Mouse (Mus musculus): ENCODE data around the gene Lama1. TPM values are rescaled to one million over a fixed set of nuclear protein-coding genes. Genes with fewer than 3 reads are reported as not detected.
"Not testable (repeated sequence)": the region's sequence is repeated elsewhere in the genome, so short reads cannot be mapped to it uniquely, and the experiment has no call there.

Lama1 gene
- total RNA-seq, 2 experiments from 2014 or later, result not detected

GRCm38 (mm10) chr17:67816916-67817315 lies 119.9 kb downstream of the Lama1 start:
- no peak for ATAC-seq (replicated peaks; ENCODE audit: low FRiP score, poor library complexity, severe bottlenecking)

DNA sequence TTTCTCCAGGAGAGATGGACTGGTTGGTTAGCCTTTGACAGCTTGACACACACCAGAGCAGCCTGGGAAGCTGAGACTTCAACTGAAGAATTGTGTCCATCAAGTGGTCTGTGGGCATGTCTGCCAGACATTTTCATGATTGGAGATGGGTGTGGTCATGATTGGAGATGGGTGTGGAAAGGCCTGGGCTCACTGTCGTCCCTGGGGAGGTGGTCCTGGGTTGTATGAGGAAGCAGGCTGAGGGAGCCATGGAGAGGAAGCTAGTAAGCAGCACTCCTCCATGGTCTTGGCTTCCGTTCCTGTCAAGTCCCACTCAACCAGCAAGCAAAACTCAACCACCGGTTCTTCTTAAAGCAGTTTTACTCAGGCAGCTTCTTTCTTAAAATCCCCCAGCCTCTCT lies 130.4 kb downstream of the Lama1 start:
- ATAC-seq (replicated peaks; ENCODE audit: low FRiP score, poor library complexity, severe bottlenecking), result no peak

DNA sequence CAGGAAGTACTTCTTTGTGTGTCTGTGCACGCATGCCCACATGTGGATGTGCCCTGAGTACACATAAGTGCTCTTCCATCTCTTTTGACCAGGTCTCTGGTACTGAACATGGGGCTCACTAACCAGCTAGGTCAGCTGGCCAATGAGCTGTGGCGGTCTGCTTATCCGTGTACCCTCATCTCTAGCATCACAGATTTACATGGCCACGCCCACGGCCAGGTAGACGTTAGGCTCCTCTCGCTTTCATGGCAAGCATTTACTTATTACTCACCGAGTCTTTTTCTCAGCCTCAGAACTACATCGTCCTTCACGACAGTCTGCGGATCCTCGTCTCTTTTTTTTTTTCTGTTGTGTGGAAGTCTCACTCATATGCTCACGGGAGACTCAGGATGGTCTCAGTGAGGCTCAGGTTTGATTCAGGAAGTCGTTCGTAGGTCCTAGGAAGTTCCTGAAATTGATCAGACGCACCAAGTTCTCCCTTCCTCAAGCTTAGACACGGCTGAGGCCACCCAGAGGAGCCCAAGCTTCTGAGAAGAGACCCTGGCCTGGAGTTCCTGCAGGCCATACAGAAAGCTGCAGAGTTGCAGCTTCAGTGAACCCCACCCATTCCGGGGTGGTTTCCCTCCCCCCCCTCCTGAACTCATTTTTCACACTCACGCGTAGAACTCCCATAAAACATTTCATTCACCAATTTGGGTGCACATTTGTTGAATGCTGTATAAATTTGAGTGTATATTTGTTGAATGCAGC lies 139.3 kb downstream of the Lama1 start:
- no peak for ATAC-seq (replicated peaks; ENCODE audit: low FRiP score, poor library complexity, severe bottlenecking)

DNA sequence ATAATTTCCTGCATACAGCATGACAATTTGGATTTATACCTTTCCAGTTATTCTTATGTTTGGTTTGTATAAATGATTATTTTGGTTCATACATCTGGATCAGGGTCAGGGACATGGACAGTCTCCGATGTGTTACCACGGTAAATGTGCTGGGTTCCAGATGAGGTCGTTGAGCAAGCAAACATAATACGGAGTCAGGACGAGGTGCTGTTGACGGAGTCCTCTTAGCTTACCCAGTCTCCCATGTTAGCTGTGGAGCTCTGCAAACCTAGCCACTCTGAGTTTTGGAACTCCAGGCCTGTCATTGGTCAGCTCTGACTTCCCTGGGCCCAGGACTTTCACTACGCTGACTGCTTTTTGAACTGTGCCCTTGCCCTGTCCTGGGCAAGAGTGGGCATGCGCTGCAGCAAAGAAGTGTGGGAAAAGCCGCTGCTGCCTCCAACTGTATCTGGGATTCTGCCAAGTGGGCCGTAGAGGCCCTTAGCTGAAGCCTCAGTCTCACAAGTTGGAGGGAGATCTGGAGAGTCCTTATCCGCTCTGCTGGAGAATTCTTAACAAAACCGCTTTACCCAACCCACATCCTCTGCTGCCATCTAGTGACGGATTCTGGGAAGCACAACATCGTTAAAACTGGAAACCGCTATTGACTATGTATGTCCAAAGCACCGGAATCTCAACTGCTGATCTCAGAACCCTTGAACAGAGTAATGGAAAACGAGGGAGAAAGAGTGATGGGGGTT lies 140.5 kb downstream of the Lama1 start:
- no peak for ATAC-seq (replicated peaks; ENCODE audit: low FRiP score, poor library complexity, severe bottlenecking)

DNA sequence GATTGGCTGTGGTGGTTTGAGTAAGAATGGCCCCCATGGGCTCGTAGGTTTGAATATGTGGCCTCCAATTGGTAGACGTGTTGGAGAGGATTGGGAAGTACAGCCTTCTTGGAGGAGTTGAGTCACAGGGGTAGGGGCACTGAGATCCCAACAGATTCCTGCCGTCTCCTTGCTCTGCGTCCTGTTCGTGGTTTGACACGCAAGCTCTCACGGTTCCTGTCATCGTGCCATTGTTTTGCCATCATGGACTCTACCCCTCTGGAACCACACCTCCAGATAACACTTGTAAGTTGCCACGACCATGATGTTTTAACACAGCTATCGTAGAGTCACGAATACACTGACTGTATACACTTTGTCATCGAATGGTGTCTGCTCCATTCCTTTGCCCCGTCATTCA lies 141.9 kb downstream of the Lama1 start:
- no peak for ATAC-seq (replicated peaks; ENCODE audit: low FRiP score, poor library complexity, severe bottlenecking)

DNA sequence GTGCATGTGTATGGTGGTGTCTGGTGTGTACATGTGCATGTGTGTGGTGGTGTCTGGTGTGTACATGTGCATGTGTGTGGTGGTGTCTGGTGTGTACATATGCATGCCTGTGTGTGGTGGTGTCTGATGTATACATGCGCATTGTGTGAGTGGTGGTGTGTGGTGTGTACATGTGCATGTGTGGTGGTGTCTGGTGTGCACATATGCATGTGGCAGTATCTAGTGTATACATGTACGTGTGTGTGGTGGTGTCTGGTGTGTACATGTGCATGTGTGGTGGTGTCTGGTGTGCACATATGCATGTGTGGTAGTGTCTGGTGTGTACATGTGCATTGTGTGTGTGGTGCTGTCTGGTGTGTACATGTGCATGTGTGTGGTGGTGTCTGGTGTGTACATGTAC lies 144.4 kb downstream of the Lama1 start:
- ATAC-seq (replicated peaks; ENCODE audit: low FRiP score, poor library complexity, severe bottlenecking), result not testable (repeated sequence)

GRCm38 (mm10) chr17:67861080-67861630 lies 164.1 kb downstream of the Lama1 start:
- ATAC-seq (replicated peaks; ENCODE audit: low FRiP score, poor library complexity, severe bottlenecking), result no peak

DNA sequence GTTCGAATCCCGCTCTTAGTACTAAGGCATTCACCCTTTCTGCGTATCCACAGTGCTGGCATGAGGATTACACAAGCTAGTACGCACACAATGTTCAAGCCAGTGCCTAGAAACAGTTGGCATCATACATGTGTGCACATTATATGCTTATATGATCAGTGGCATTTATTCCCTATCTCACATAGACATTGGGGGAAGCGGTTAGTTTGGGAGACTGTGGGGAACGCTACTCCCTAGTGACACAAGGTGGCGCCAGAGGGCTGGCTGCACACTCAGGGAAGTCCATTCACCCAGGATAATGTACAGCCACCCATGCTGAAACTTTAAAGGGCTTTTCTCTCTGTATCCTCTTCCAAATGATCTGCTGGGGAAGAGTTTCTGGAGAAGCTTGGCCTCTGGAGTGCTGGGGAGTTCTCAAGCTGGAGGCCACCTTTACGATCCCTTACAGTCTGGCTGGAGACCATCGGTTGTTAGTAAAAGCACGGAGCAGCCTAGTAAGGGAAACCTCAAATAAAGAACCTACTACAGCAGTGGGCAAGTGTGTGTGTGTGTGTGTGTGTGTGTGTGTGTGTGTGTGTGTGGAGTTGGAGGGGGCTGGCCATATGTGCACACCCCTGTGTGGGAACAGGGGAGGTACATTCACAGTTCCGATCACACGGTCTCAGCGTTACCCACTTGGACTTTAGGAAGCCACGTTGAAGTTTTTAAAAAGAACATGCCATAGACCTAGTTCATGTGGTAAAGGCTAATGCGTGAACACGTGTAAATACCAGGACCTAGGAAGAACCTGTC lies 164.9 kb downstream of the Lama1 start:
- ATAC-seq (replicated peaks; ENCODE audit: low FRiP score, poor library complexity, severe bottlenecking), result no peak

DNA sequence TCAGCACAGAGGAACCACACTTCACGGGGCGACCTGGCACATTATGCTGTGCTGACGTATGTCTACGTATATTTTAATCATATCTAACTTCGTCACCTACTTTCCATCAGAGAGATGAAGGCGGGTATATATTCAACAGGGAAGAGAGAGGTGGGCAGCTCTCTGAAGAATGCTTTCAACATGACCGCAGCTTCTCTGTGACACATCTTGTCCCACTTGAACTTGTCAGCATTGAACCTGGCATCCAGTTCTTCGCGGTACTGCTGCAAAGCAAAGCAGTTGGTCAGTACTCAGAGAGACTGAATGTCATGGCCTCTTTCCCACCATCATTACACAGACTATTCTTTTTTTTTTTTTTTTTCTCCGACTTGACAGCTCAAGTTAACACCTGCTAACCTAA lies 167.3 kb downstream of the Lama1 start:
- no peak for ATAC-seq (replicated peaks; ENCODE audit: low FRiP score, poor library complexity, severe bottlenecking)

GRCm38 (mm10) chr17:67864912-67865311 lies 167.9 kb downstream of the Lama1 start:
- ATAC-seq (replicated peaks; ENCODE audit: low FRiP score, poor library complexity, severe bottlenecking), result no peak

DNA sequence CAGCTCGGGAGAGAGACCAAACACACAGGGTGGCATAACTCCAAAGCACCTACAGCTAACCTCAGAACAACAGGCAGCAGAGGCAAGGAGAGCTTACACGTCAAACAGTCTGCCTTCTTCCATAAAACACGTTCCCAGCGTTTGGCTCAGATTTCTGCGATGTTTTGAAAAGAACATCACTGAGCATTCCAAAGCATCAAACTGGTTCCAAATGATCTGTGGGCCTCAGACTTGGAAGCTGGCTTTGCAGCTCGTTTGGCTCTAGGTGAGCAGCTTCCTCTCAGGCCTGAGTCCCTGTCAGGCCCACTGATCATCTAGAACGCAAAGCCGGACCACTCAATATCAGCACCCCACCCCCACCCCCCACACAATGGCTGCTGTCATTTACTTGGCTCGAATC lies 169.0 kb downstream of the Lama1 start:
- no peak for ATAC-seq (replicated peaks; ENCODE audit: low FRiP score, poor library complexity, severe bottlenecking)

DNA sequence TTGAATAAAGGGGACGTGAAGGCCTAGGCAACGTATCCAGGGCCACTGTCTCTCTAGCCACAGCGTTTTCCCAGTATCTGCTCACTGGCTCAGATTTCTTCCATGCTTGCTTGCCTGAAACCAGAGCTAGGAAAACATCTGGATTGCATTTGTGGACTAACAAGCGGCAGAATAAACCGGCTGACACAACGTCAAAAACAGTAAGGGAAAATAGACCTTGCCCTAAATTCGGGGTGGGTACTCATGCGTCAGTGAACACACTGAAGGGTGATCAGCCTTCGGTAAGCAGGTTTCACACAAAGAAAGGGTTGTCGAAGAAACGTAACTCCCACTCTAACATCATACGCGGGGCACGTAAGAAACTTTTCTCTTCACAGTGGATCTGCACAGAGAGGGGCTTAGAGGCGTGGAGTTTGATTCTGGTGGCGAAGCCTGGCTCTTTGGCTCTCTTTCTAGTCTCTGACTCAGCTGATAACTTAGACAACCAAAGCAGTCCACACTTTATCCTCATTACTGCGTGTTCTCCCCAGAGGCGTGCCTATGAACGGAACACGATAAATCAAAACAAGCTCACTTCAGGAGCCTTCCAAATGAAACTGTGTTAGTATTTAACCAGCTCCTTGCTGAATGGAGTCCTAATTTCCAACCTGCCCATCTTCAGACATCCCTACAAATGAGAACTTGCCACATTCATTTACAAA lies 169.6 kb downstream of the Lama1 start:
- no peak for ATAC-seq (replicated peaks; ENCODE audit: low FRiP score, poor library complexity, severe bottlenecking)

GRCm38 (mm10) chr17:67869731-67870601 lies 172.9 kb downstream of the Lama1 start:
- ATAC-seq (replicated peaks; ENCODE audit: low FRiP score, poor library complexity, severe bottlenecking), result no peak

Other genes starting within 250 kb of the Lama1 start
- not detected in 2 replicates for gene Lrrc30, start 64.5 kb upstream of the Lama1 start, total RNA-seq (2015; ENCODE audit: low replicate concordance)
- gene Lrrc30, start 64.5 kb upstream of the Lama1 start, total RNA-seq (2017; ENCODE audit: low replicate concordance), result not detected in 2 replicates